Mouse (Mus musculus) ES-E14 (cell line): ENCODE measurements around the gene Dab1.

Experiments
- CHD2 ChIP-seq: IDR thresholded peaks from 2 replicates; pipeline ENCODE4 v1.6.1; 2014; ENCODE audit warnings: mild to moderate bottlenecking, low read depth, low read length, inconsistent platforms
- HCFC1 ChIP-seq: IDR thresholded peaks from 2 replicates; pipeline ENCODE4 v1.6.1; 2012; ENCODE audit warnings: low read length, inconsistent platforms, borderline replicate concordance; ENCODE audit not compliant: insufficient read depth
- MAFK ChIP-seq: IDR thresholded peaks from 2 replicates; pipeline ENCODE4 v1.6.1; 2014; ENCODE audit warnings: mild to moderate bottlenecking, low read depth, low read length, inconsistent platforms; ENCODE audit not compliant: insufficient read depth
- ZC3H11A ChIP-seq: IDR thresholded peaks from 2 replicates; pipeline ENCODE4 v1.6.1; 2012; ENCODE audit warnings: low read depth, mild to moderate bottlenecking, inconsistent platforms, low read length, borderline replicate concordance
- ZNF384 ChIP-seq: IDR thresholded peaks from 2 replicates; pipeline ENCODE4 v1.6.1; 2012; ENCODE audit warnings: low read depth, low read length, inconsistent platforms

- no peak for TF ChIP-seq ZNF384
- TF ChIP-seq ZC3H11A = no peak
- TF ChIP-seq CHD2 = no peak
- no peak for TF ChIP-seq HCFC1
- TF ChIP-seq MAFK = no peak
These were observed 919.3 kb downstream of the Dab1 start for GRCm38 (mm10) chr4:104538420-104538819.
